Mouse (Mus musculus): ENCODE data around the gene Gm21822. TPM values are rescaled to one million over a fixed set of nuclear protein-coding genes. Genes with fewer than 3 reads are reported as not detected.
"Not testable (repeated sequence)": the region's sequence is repeated elsewhere in the genome, so short reads cannot be mapped to it uniquely, and the experiment has no call there.

Gm21822 gene
- polyA plus RNA-seq (2021): not detected

GRCm38 (mm10) chrY:18654182-18654581 lies at the start of gene Gm21822:
TSS of gene Gm21822 (plus strand) at chrY:18654482.
- ATAC-seq; DNase-seq (ENCODE audit: low read depth, low spot score); H3K27me3 ChIP-seq; POLR2A ChIA-PET; in situ Hi-C loops (cut with MboI; ENCODE audit: low pct_unique_long_range_greater_than_20kb); CTCF ChIA-PET: not testable (repeated sequence)
